Mouse (Mus musculus): ENCODE measurements around the gene Nalcn. TPM values are rescaled to one million over a fixed set of nuclear protein-coding genes. Genes with fewer than 3 reads are reported as not detected.
A peak's percentile ranks its signal among the peaks of the same experiment; 100 is the strongest.

Nalcn gene
- polyA plus RNA-seq, 1 experiment, result not detected

GRCm38 (mm10) chr14:123587412-123587811, 39.5 kb downstream of the Nalcn start:
- Histone ChIP-seq H3K4me3 (ENCODE audit: insufficient read depth, low read depth, low read length) (no peak overlapping the region), H3K4me1 (ENCODE audit: control insufficient read depth, insufficient read depth, low read length) (no peaks in the 10 kb centered on the region), H3K27ac (ENCODE audit: insufficient read depth, low read depth, low read length) (no peak overlapping the region)
- no peak for TF ChIP-seq CTCF (IDR thresholded peaks at IDR 0.05; ENCODE audit: insufficient read depth, low read depth, low read length)
- no peak for TF ChIP-seq POLR2A (IDR thresholded peaks at IDR 0.05; ENCODE audit: insufficient read depth, low read depth, low read length)

- no peaks in the 10 kb centered on the region for H3K4me1 ChIP-seq (ENCODE audit: control insufficient read depth, insufficient read depth, low read length)
- TF ChIP-seq POLR2A (IDR thresholded peaks at IDR 0.05; ENCODE audit: insufficient read depth, low read depth, low read length), result no peak
- no peak for TF ChIP-seq CTCF (IDR thresholded peaks at IDR 0.05; ENCODE audit: insufficient read depth, low read depth, low read length)
- no peak overlapping the region for H3K27ac ChIP-seq (ENCODE audit: insufficient read depth, low read depth, low read length)
- 69% methylated on average over 2 of the region's 2 CpGs for WGBS
- no peak overlapping the region for H3K4me3 ChIP-seq (ENCODE audit: insufficient read depth, low read depth, low read length)
Observed at GRCm38 (mm10) chr14:123582433-123582832, 44.5 kb downstream of the Nalcn start.

GRCm38 (mm10) chr14:123575356-123575755, 51.6 kb downstream of the Nalcn start:
- no peaks in the 10 kb centered on the region for H3K4me1 ChIP-seq (ENCODE audit: control insufficient read depth, insufficient read depth, low read length)
- TF ChIP-seq CTCF (IDR thresholded peaks at IDR 0.05; ENCODE audit: insufficient read depth, low read depth, low read length), result no peak
- no peak for TF ChIP-seq POLR2A (IDR thresholded peaks at IDR 0.05; ENCODE audit: insufficient read depth, low read depth, low read length)
- 89% methylated on average over 4 of the region's 4 CpGs for WGBS

GRCm38 (mm10) chr14:123574936-123575335, 52.0 kb downstream of the Nalcn start:
- Histone ChIP-seq H3K4me1 (ENCODE audit: control insufficient read depth, insufficient read depth, low read length) (no peaks in the 10 kb centered on the region), H3K4me3 (ENCODE audit: insufficient read depth, low read depth, low read length) (no peak overlapping the region), H3K27ac (ENCODE audit: insufficient read depth, low read depth, low read length) (no peak overlapping the region)
- TF ChIP-seq POLR2A (IDR thresholded peaks at IDR 0.05; ENCODE audit: insufficient read depth, low read depth, low read length), result no peak
- no peak for TF ChIP-seq CTCF (IDR thresholded peaks at IDR 0.05; ENCODE audit: insufficient read depth, low read depth, low read length)

More at GRCm38 (mm10) chr14:123575356-123575755, 51.6 kb downstream of the Nalcn start:
- Histone ChIP-seq H3K4me3 (ENCODE audit: insufficient read depth, low read depth, low read length) (no peak overlapping the region), H3K27ac (ENCODE audit: insufficient read depth, low read depth, low read length) (no peak overlapping the region)

GRCm38 (mm10) chr14:123566599-123566998, 60.3 kb downstream of the Nalcn start:
- 0 out of 2 replicates have a peak overlapping the region, but pooled peaks have one; percentile 37 for H3K27ac ChIP-seq (ENCODE audit: insufficient read depth, low read depth, low read length)
- whole genome bisulfite sequencing, result 22% methylated on average over 2 of the region's 2 CpGs
- no peak overlapping the region for H3K4me3 ChIP-seq (ENCODE audit: insufficient read depth, low read depth, low read length)
- TF ChIP-seq CTCF (IDR thresholded peaks at IDR 0.05; ENCODE audit: insufficient read depth, low read depth, low read length) (no peak), POLR2A (IDR thresholded peaks at IDR 0.05; ENCODE audit: insufficient read depth, low read depth, low read length) (no peak)
- no peaks in the 10 kb centered on the region for H3K4me1 ChIP-seq (ENCODE audit: control insufficient read depth, insufficient read depth, low read length)

GRCm38 (mm10) chr14:123555533-123555932, 71.4 kb downstream of the Nalcn start:
- H3K4me3 ChIP-seq (ENCODE audit: insufficient read depth, low read depth, low read length), result no peak overlapping the region
- no peaks in the 10 kb centered on the region for H3K4me1 ChIP-seq (ENCODE audit: control insufficient read depth, insufficient read depth, low read length)
- no peak overlapping the region for H3K27ac ChIP-seq (ENCODE audit: insufficient read depth, low read depth, low read length)
- TF ChIP-seq CTCF (IDR thresholded peaks at IDR 0.05; ENCODE audit: insufficient read depth, low read depth, low read length) (no peak), POLR2A (IDR thresholded peaks at IDR 0.05; ENCODE audit: insufficient read depth, low read depth, low read length) (no peak)

- no peak overlapping the region for H3K4me3 ChIP-seq (ENCODE audit: insufficient read depth, low read depth, low read length)
- no peaks in the 10 kb centered on the region for H3K4me1 ChIP-seq (ENCODE audit: control insufficient read depth, insufficient read depth, low read length)
- 61% methylated on average over 4 of the region's 4 CpGs for WGBS
- H3K27ac ChIP-seq (ENCODE audit: insufficient read depth, low read depth, low read length), result no peak overlapping the region
- no peak for TF ChIP-seq CTCF (IDR thresholded peaks at IDR 0.05; ENCODE audit: insufficient read depth, low read depth, low read length)
- no peak for TF ChIP-seq POLR2A (IDR thresholded peaks at IDR 0.05; ENCODE audit: insufficient read depth, low read depth, low read length)
Observed at GRCm38 (mm10) chr14:123554936-123555335, 72.0 kb downstream of the Nalcn start.

GRCm38 (mm10) chr14:123542362-123542761, 84.6 kb downstream of the Nalcn start:
- Histone ChIP-seq H3K4me1 (ENCODE audit: control insufficient read depth, insufficient read depth, low read length) (no peaks in the 10 kb centered on the region), H3K4me3 (ENCODE audit: insufficient read depth, low read depth, low read length) (no peak overlapping the region), H3K27ac (ENCODE audit: insufficient read depth, low read depth, low read length) (no peak overlapping the region)
- TF ChIP-seq POLR2A (IDR thresholded peaks at IDR 0.05; ENCODE audit: insufficient read depth, low read depth, low read length) (no peak), CTCF (IDR thresholded peaks at IDR 0.05; ENCODE audit: insufficient read depth, low read depth, low read length) (no peak)

- Histone ChIP-seq H3K4me3 (ENCODE audit: insufficient read depth, low read depth, low read length) (no peak overlapping the region), H3K27ac (ENCODE audit: insufficient read depth, low read depth, low read length) (no peak overlapping the region), H3K4me1 (ENCODE audit: control insufficient read depth, insufficient read depth, low read length) (no peaks in the 10 kb centered on the region)
- 87% methylated on average over 2 of the region's 2 CpGs for WGBS
- TF ChIP-seq POLR2A (IDR thresholded peaks at IDR 0.05; ENCODE audit: insufficient read depth, low read depth, low read length) (no peak), CTCF (IDR thresholded peaks at IDR 0.05; ENCODE audit: insufficient read depth, low read depth, low read length) (no peak)
Observed at GRCm38 (mm10) chr14:123535636-123536035, 91.3 kb downstream of the Nalcn start.

- H3K27ac ChIP-seq (ENCODE audit: insufficient read depth, low read depth, low read length), result no peak overlapping the region
- H3K4me3 ChIP-seq (ENCODE audit: insufficient read depth, low read depth, low read length), result no peak overlapping the region
- WGBS, result 91% methylated on average over 1 of the region's 1 CpGs
- no peak for TF ChIP-seq CTCF (IDR thresholded peaks at IDR 0.05; ENCODE audit: insufficient read depth, low read depth, low read length)
- no peak for TF ChIP-seq POLR2A (IDR thresholded peaks at IDR 0.05; ENCODE audit: insufficient read depth, low read depth, low read length)
- H3K4me1 ChIP-seq (ENCODE audit: control insufficient read depth, insufficient read depth, low read length), result no peaks in the 10 kb centered on the region
Observed at GRCm38 (mm10) chr14:123533000-123533399, 93.9 kb downstream of the Nalcn start.
